Comparison of ENCODE assay signal across 14 mouse cellular contexts in the genomic region with DNA sequence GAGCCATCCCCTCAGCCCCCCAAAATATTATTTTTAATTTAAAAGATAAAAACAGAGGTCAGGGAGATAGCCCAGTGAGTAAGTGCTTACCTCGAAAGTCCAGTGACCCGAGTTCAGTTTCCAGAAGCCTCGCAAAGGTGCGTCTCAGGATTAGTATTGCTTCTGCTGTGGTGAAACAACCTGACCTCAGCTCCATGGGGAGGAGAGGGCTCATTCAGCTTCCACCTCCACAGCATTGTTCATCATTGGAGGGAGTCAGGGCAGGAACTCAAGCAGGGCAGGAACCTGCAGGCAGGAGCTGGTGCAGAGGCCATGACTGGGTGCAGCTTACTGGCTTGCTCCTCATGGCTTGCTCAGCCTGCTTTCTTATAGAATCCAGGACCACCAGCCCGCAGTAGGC. TPM values are rescaled to one million over a fixed set of nuclear protein-coding genes. Genes with fewer than 3 reads are reported as not detected.
DNase-seq lines count a peak whose midpoint lies in the region; ATAC-seq and TF ChIP-seq lines count a peak whose summit lies in the region.
"Had no signal": no experiment of that assay in that cellular context is flagged by ENCODE, and none has a peak within 500 bp of the region (broad histone marks: within the 10 kb centered on the region; RNA-seq: fewer than 3 reads in every experiment).

No protein-coding gene starts in this region.

- H3K36me3 ChIP-seq in heart, embryonic 14.5 days (ENCODE audit: control insufficient read depth, insufficient read depth, low read length): peaks cover 23% of the 10 kb centered on the region
- H3K36me3 ChIP-seq in liver, embryonic 15.5 days (replicated peaks): peaks cover 80% of the 10 kb centered on the region
- H3K36me3 ChIP-seq in heart, postnatal 0 days (replicated peaks; ENCODE audit: control insufficient read depth, insufficient read depth, low read length): peaks cover 6% of the 10 kb centered on the region; the same call in 1 of the 2 replicates

- WGBS in heart, embryonic 14.5 days: 80% methylated on average over 5 of the region's 5 CpGs
- 86% methylated on average over 5 of the region's 5 CpGs for WGBS in liver, embryonic 15.5 days (ENCODE audit: insufficient replicate concordance)
- WGBS in heart, postnatal 0 days: 79% methylated on average over 5 of the region's 5 CpGs

- H3K4me1 ChIP-seq in heart, embryonic 14.5 days (ENCODE audit: control insufficient read depth in 2 of 2, insufficient read depth in 2 of 2, low read length in 2 of 2): peaks cover 81 to 98% of the 10 kb centered on the region in 2 experiments
- peaks cover 82% of the 10 kb centered on the region for H3K4me1 ChIP-seq in liver, embryonic 15.5 days (replicated peaks)
- peaks cover 79% of the 10 kb centered on the region for H3K4me1 ChIP-seq in heart, postnatal 0 days (ENCODE audit: control insufficient read depth, insufficient read depth)
- H3K4me1 ChIP-seq: midbrain, embryonic 15.5 days had no signal

- TF ChIP-seq EP300 in heart, postnatal 0 days (IDR thresholded peaks at IDR 0.05; ENCODE audit: low read depth): no peak

- no peak for TF ChIP-seq CTCF in heart, postnatal 0 days (IDR thresholded peaks at IDR 0.05; ENCODE audit: low read depth)

- ATAC-seq in cerebellum, adult (ENCODE audit: insufficient number of reproducible peaks, low FRiP score, low TSS enrichment): no peak
- no peak for ATAC-seq in heart, embryonic 14.5 days (ENCODE audit: insufficient number of reproducible peaks, insufficient read depth, low FRiP score, low read depth)
- ATAC-seq in liver, embryonic 15.5 days (ENCODE audit: insufficient read depth): no peak
- ATAC-seq in heart, postnatal 0 days (ENCODE audit: insufficient read depth, low read depth): no peak
- ATAC-seq: midbrain, embryonic 15.5 days had no signal

- peak; percentile 22 for DNase-seq in cerebellum, adult 11-12 months
- DNase-seq in heart, postnatal 4 days: no peak
- DNase-seq in liver: no peak
- no peak for DNase-seq in heart, postnatal 0 days (ENCODE audit: low spot score)
- no peak for DNase-seq in T-cell, adult 2 months (ENCODE audit: low spot score)
- DNase-seq: adrenal gland, postnatal 14 days; kidney, adult 8-10 months; spleen, adult 18-20 months had no signal

- no peak overlapping the region for H3K4me3 ChIP-seq in heart, embryonic 14.5 days (ENCODE audit: control insufficient read depth in 1 of 2, insufficient read depth in 1 of 2, low read depth in 1 of 2, low read length in 2 of 2)
- H3K4me3 ChIP-seq in liver, embryonic 15.5 days (replicated peaks): no peak overlapping the region
- no peak overlapping the region for H3K4me3 ChIP-seq in heart, postnatal 0 days (ENCODE audit: low read depth, low read length)
- H3K4me3 ChIP-seq: hindbrain, embryonic 10.5 days; limb, embryonic 12.5 days; midbrain, embryonic 15.5 days had no signal

- H3K27me3 ChIP-seq in heart, embryonic 14.5 days (ENCODE audit: control insufficient read depth, insufficient read depth, low read length): no peaks in the 10 kb centered on the region
- H3K27me3 ChIP-seq in liver, embryonic 15.5 days: no peaks in the 10 kb centered on the region
- no peaks in the 10 kb centered on the region for H3K27me3 ChIP-seq in heart, postnatal 0 days (ENCODE audit: control insufficient read depth, insufficient read depth, low read length)
- H3K27me3 ChIP-seq: limb, embryonic 12.5 days; midbrain, embryonic 15.5 days had no signal

- H3K9me3 ChIP-seq in heart, embryonic 14.5 days (ENCODE audit: control insufficient read depth, low read length): no peaks in the 10 kb centered on the region
- H3K9me3 ChIP-seq in liver, embryonic 15.5 days (replicated peaks): no peaks in the 10 kb centered on the region
- no peaks in the 10 kb centered on the region for H3K9me3 ChIP-seq in heart, postnatal 0 days (replicated peaks; ENCODE audit: control insufficient read depth, low read length)
- H3K9me3 ChIP-seq: hindbrain, embryonic 10.5 days; limb, embryonic 12.5 days; midbrain, embryonic 15.5 days had no signal

- no peak overlapping the region for H3K4me2 ChIP-seq in heart, embryonic 14.5 days (ENCODE audit: low read length)
- no peak overlapping the region for H3K4me2 ChIP-seq in liver, embryonic 15.5 days
- no peak overlapping the region for H3K4me2 ChIP-seq in heart, postnatal 0 days (ENCODE audit: low read depth, low read length)
- H3K4me2 ChIP-seq: limb, embryonic 12.5 days; midbrain, embryonic 15.5 days had no signal

- peak overlapping the region; percentile 30 to 99 for H3K27ac ChIP-seq in heart, embryonic 14.5 days (replicated peaks in 1 of 2; ENCODE audit: control insufficient read depth in 1 of 2, insufficient read depth in 1 of 2, low read depth in 2 of 2, low read length in 2 of 2)
- H3K27ac ChIP-seq in liver, embryonic 15.5 days (replicated peaks): peak overlapping the region; percentile 100
- peak overlapping the region; percentile 93 for H3K27ac ChIP-seq in heart, postnatal 0 days (ENCODE audit: low read depth)
- H3K27ac ChIP-seq: hindbrain, embryonic 10.5 days had no signal

- H3K9ac ChIP-seq in heart, embryonic 14.5 days (ENCODE audit: low read length): no peak overlapping the region; the same call in 1 of the 2 replicates
- no peak overlapping the region for H3K9ac ChIP-seq in liver, embryonic 15.5 days
- H3K9ac ChIP-seq in heart, postnatal 0 days (replicated peaks; ENCODE audit: low read depth, low read length): no peak overlapping the region; the same call in 1 of the 2 replicates
- H3K9ac ChIP-seq: limb, embryonic 12.5 days; midbrain, embryonic 15.5 days had no signal

RNA-seq across cellular contexts. Expression of a gene that starts 8.8 kb away (rescaled TPM):
- 12.5 and 13.0 TPM in 2 replicates for polyA plus RNA-seq in heart, embryonic 14.5 days (2014; fragmentation: Nextera tagmentation; extraction: Ambion mirVana)
- total RNA-seq in heart, postnatal 4 days (2021): 10 to 100 TPM in 1 of 2 experiments, 1 to 10 TPM in 1; 9.0 to 10.1 TPM
- polyA plus RNA-seq in liver, embryonic 15.5 days (2015; fragmentation: Nextera tagmentation; extraction: Ambion mirVana): 7.1 and 7.5 TPM in 2 replicates
- 15.8 and 20.2 TPM in 2 replicates for total RNA-seq in heart, postnatal 0 days (2014; rRNA removed; ENCODE audit: low replicate concordance)
- polyA plus RNA-seq in heart, postnatal 0 days (2015; fragmentation: Nextera tagmentation; extraction: Ambion mirVana): 10.3 and 12.0 TPM in 2 replicates

RNA-seq across cellular contexts. Expression of a gene that starts 17.2 kb away (rescaled TPM):
- 0.30 TPM in 1 of 2 replicates, not detected in the other for polyA plus RNA-seq in heart, embryonic 14.5 days (2014; fragmentation: Nextera tagmentation; extraction: Ambion mirVana)
- total RNA-seq in heart, postnatal 4 days (2021): not detected
- 0.29 and 0.39 TPM in 2 replicates for polyA plus RNA-seq in liver, embryonic 15.5 days (2015; fragmentation: Nextera tagmentation; extraction: Ambion mirVana)
- total RNA-seq in heart, postnatal 0 days (2014; rRNA removed; ENCODE audit: low replicate concordance): not detected in 2 replicates
- 0.08 TPM in 1 of 2 replicates, not detected in the other for polyA plus RNA-seq in heart, postnatal 0 days (2015; fragmentation: Nextera tagmentation; extraction: Ambion mirVana)
- polyA plus RNA-seq: limb, embryonic 12.5 days had no signal

RNA-seq across cellular contexts. Expression of a gene that starts 21.3 kb away (rescaled TPM):
- 27.4 and 31.4 TPM in 2 replicates for polyA plus RNA-seq in heart, embryonic 14.5 days (2014; fragmentation: Nextera tagmentation; extraction: Ambion mirVana)
- total RNA-seq in heart, postnatal 4 days (2021): 10 to 100 TPM; 15.4 to 16.2 TPM
- polyA plus RNA-seq in liver, embryonic 15.5 days (2015; fragmentation: Nextera tagmentation; extraction: Ambion mirVana): 18.9 and 22.9 TPM in 2 replicates
- 44.6 and 64.1 TPM in 2 replicates for total RNA-seq in heart, postnatal 0 days (2014; rRNA removed; ENCODE audit: low replicate concordance)
- 26.8 and 26.9 TPM in 2 replicates for polyA plus RNA-seq in heart, postnatal 0 days (2015; fragmentation: Nextera tagmentation; extraction: Ambion mirVana)

RNA-seq across cellular contexts. Expression of a gene that starts 26.0 kb away (rescaled TPM):
- polyA plus RNA-seq in heart, embryonic 14.5 days (2014; fragmentation: Nextera tagmentation; extraction: Ambion mirVana): 32.4 and 35.7 TPM in 2 replicates
- 10 to 100 TPM; 17.5 to 17.7 TPM for total RNA-seq in heart, postnatal 4 days (2021)
- 24.2 and 26.7 TPM in 2 replicates for polyA plus RNA-seq in liver, embryonic 15.5 days (2015; fragmentation: Nextera tagmentation; extraction: Ambion mirVana)
- 21.8 and 46.6 TPM in 2 replicates for total RNA-seq in heart, postnatal 0 days (2014; rRNA removed; ENCODE audit: low replicate concordance)
- polyA plus RNA-seq in heart, postnatal 0 days (2015; fragmentation: Nextera tagmentation; extraction: Ambion mirVana): 26.7 and 29.0 TPM in 2 replicates

RNA-seq across cellular contexts. Expression of a gene that starts 34.2 kb away (rescaled TPM):
- polyA plus RNA-seq in heart, embryonic 14.5 days (2014; fragmentation: Nextera tagmentation; extraction: Ambion mirVana): 22.8 and 22.9 TPM in 2 replicates
- total RNA-seq in heart, postnatal 4 days (2021): 10 to 100 TPM; 11.7 to 13.6 TPM
- polyA plus RNA-seq in liver, embryonic 15.5 days (2015; fragmentation: Nextera tagmentation; extraction: Ambion mirVana): 15.2 and 15.4 TPM in 2 replicates
- 1.2 and 7.3 TPM in 2 replicates for total RNA-seq in heart, postnatal 0 days (2014; rRNA removed; ENCODE audit: low replicate concordance)
- 10.3 and 12.0 TPM in 2 replicates for polyA plus RNA-seq in heart, postnatal 0 days (2015; fragmentation: Nextera tagmentation; extraction: Ambion mirVana)
